Mouse (Mus musculus): Measurements from ENCODE around the gene Casd1.
"Not testable (repeated sequence)": the region's sequence is repeated elsewhere in the genome, so short reads cannot be mapped to it uniquely, and the experiment has no call there.

The Casd1 gene

GRCm38 (mm10) chr6:4612431-4612830 lies 11.8 kb downstream of the Casd1 start:
- no peak for DNase-seq (ENCODE audit: low spot score)

GRCm38 (mm10) chr6:4617911-4618310 lies 17.3 kb downstream of the Casd1 start:
- no peak for DNase-seq (ENCODE audit: low spot score)

DNA sequence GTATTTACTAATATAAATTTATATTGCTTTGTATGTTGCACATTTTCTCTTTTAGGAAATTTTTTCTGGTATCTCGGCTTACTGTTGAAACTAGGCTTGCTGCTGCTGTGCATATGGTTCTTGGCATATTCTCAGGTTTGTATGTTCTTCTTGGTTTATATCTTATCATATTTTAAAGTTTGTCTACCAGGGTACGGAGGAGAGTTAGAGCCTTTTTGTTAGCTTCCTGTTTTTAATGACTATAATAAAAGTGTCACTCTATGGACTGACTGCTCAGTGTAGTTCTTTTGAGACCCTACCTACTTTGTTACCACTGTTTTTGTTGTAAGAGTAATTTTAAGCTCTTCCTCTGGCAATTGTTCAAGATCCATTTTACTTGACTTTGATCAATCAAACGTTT lies 30.8 kb downstream of the Casd1 start:
- no peak for DNase-seq (ENCODE audit: low spot score)

DNA sequence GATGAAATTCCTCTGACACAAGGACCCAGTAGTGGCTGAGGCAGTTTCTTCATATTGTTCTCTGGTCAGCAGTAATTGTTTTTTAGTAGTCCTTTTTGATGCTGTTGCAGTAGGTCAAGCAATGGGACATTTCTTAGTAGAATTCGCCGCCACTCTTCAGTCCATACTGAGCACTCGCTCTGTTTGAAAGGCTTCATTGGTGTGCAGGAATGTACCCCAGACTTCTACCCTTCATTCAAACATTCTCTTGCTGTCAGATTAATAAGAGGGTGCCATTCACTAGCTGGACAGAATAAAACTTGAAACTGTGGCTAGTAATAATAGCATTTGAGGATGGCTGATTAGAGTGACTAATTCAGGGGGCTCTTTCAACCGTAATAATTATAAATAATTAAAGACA lies 32.5 kb downstream of the Casd1 start:
- no peak for DNase-seq (ENCODE audit: low spot score)

DNA sequence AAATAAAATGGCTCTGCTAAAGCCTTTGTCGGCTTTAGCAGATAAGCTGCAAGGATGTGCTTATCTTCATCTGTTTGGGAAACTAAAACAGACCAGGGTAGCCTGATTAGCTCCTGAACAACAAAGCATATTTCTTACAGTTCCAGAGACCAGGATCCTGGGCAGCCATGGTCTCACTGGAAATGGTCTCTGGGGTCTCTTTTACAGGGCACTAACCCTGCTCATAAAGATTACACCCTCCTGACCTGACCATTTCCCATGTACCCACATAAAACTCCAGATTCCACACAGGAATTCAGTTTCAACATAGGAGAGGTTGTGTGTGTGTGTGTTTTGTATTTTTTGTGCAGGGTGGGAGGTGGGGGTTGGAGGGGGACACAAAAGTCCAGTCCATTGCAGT lies 34.2 kb downstream of the Casd1 start:
- DNase-seq (ENCODE audit: low spot score) = no peak

GRCm38 (mm10) chr6:4642068-4642467 lies 41.4 kb downstream of the Casd1 start:
- no peak for DNase-seq (ENCODE audit: low spot score)

DNA sequence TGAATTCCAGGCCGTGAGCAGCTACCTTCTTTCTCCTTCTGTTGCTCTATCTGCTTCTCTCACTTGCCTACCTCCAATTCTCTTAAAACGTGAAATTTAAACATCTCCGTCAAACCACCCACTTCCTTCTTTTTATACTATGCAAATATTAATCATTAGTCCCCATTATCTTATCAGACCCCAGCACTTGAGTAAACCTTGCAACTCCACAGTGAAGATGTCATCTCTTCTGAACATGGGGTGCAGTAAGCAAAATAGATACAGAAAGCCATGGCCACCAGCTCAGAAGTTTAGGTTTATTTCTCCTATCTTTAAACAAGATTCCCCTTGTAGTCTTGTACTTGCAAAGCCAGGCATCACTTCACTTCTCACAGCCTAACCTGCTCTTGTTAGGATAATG lies 46.7 kb downstream of the Casd1 start:
- DNase-seq (ENCODE audit: low spot score) = no peak

DNA sequence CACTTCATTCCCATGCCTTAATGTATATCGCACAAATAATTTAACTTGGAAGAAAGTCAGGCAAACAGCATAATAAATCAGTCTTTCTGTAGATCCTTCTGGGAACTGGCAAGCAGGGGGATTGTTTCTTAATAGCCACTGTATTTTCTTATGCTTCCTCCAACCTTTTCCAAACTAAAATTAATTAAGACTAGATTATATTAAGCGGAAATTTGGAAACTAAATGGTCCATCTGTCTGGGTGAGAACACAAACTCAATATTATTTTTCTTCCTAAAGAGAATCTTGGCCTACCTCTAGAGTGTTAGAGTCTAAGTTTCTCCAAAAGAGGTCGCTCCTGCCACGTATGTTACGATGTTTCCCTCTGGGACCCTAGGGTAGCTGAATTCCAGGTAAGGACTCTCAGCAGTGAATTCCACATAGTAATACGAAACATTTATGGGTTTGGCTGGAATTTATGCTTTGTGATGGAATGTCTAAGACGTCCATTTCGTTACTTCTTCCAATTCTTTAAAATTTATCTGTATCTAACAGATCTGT lies 52.0 kb downstream of the Casd1 start:
- no peak for DNase-seq (ENCODE audit: low spot score)

DNA sequence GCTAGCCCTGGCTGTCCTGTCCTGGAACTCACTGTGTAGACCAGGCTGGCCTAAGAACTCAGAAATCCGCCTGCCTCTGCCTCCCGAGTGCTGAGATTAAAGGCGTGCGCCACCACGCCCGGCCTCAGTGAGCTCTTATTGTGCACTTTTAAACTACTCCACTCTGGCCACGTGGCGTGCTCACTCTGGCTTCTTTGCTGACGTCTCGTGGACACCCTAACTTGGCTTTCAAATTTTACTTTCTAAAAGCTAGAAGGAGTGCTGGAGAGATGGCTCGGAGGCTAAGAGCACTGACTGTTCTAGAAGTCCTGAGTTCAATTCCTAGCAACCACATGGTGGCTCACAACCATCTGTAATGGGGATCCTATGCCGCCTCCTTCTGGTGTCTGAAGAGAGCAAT lies 53.1 kb downstream of the Casd1 start:
- not testable (repeated sequence) for DNase-seq (ENCODE audit: low spot score)

GRCm38 (mm10) chr6:4655466-4655865 lies 54.8 kb downstream of the Casd1 start:
- no peak for DNase-seq (ENCODE audit: low spot score)

GRCm38 (mm10) chr6:4655924-4656323 lies 55.3 kb downstream of the Casd1 start:
- no peak for DNase-seq (ENCODE audit: low spot score)

GRCm38 (mm10) chr6:4658861-4659260 lies 58.2 kb downstream of the Casd1 start:
- DNase-seq (ENCODE audit: low spot score) = no peak

GRCm38 (mm10) chr6:4663516-4663915 lies 62.9 kb downstream of the Casd1 start:
- no peak for DNase-seq (ENCODE audit: low spot score)

GRCm38 (mm10) chr6:4664313-4664712 lies 63.7 kb downstream of the Casd1 start:
- no peak for DNase-seq (ENCODE audit: low spot score)

- DNase-seq (ENCODE audit: low spot score) = no peak
These were observed 64.5 kb downstream of the Casd1 start for GRCm38 (mm10) chr6:4665154-4665553.

- DNase-seq (ENCODE audit: low spot score) = no peak
These were observed 76.7 kb downstream of the Casd1 start for GRCm38 (mm10) chr6:4677356-4677761.

GRCm38 (mm10) chr6:4679981-4680380 lies 79.3 kb downstream of the Casd1 start:
- no peak for DNase-seq (ENCODE audit: low spot score)

GRCm38 (mm10) chr6:4680576-4680975 lies 79.9 kb downstream of the Casd1 start:
- DNase-seq (ENCODE audit: low spot score) = no peak

- no peak for DNase-seq (ENCODE audit: low spot score)
These were observed 84.2 kb downstream of the Casd1 start for GRCm38 (mm10) chr6:4684706-4685340.

- no peak for DNase-seq (ENCODE audit: low spot score)
These were observed 89.8 kb downstream of the Casd1 start for GRCm38 (mm10) chr6:4690438-4690837.

Data from ovary, postnatal 10 days (tissue).